15 mouse cellular contexts compared by ENCODE assay signal in the genomic region with DNA sequence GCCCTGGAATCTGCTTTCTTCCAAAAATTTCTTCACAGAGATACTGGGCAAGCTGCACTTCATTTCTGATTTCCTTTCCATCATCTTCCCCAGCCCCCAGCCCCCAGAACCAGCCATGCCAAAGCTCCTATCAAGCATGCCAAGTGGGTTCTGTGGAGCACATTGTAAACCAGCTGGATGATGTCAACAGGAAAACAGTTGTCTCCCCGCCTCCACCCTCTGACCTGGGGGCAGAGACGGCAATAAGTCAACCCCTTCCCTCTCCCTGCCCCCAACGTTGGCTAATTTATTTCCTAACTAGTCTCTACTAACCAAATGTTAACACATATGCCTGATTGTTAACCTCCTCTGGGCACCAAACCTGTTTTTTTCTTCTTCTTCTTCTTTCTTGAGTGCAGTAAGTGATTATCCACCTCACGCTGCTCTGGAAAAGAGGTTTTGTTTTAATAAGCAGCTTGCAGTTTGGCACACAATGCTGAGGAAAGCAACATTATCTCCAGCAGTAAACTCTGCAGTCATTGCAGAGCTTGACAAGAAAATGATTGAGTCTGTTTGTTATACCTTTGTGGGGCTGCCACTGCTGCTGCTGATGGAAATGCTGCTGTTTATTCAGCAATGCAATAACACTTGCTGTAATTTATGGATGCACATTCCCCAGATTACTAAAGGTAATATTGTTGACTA.
DNase-seq lines count a peak whose midpoint lies in the region; ATAC-seq and TF ChIP-seq lines count a peak whose summit lies in the region.
"Had no signal": no experiment of that assay in that cellular context is flagged by ENCODE, and none has a peak within 500 bp of the region (broad histone marks: within the 10 kb centered on the region; RNA-seq: fewer than 3 reads in every experiment).

No protein-coding gene starts in this region.

- peaks cover 12% of the 10 kb centered on the region for H3K4me1 ChIP-seq in forebrain, embryonic 16.5 days (replicated peaks; ENCODE audit: control insufficient read depth, insufficient read depth, low read length)
- H3K4me1 ChIP-seq in forebrain, embryonic 12.5 days = peaks cover 15% of the 10 kb centered on the region
- peaks cover 3% of the 10 kb centered on the region; the same call in 1 of the 2 replicates for H3K4me1 ChIP-seq in liver, postnatal 0 days (ENCODE audit: insufficient read depth)

- TF ChIP-seq EP300 in liver, postnatal 0 days (IDR thresholded peaks at IDR 0.05; ENCODE audit: low read depth) = no peak

- no peak overlapping the region for H3K9ac ChIP-seq in forebrain, embryonic 16.5 days (replicated peaks; ENCODE audit: low read depth, low read length)
- H3K9ac ChIP-seq in forebrain, embryonic 12.5 days = no peak overlapping the region
- no peak overlapping the region for H3K9ac ChIP-seq in liver, postnatal 0 days (replicated peaks)
- H3K9ac ChIP-seq: embryonic facial prominence, embryonic 12.5 days; forebrain, embryonic 13.5 days had no signal

- H3K27me3 ChIP-seq in forebrain, embryonic 16.5 days (replicated peaks; ENCODE audit: control insufficient read depth, insufficient read depth, low read length) = peaks cover 4% of the 10 kb centered on the region
- H3K27me3 ChIP-seq in forebrain, embryonic 12.5 days = peaks cover 66% of the 10 kb centered on the region
- no peaks in the 10 kb centered on the region for H3K27me3 ChIP-seq in liver, postnatal 0 days (ENCODE audit: insufficient read depth, low read length)
- H3K27me3 ChIP-seq: embryonic facial prominence, embryonic 12.5 days had no signal

- no peak overlapping the region for H3K4me3 ChIP-seq in forebrain, embryonic 16.5 days (replicated peaks; ENCODE audit: low read length)
- H3K4me3 ChIP-seq in forebrain, embryonic 12.5 days (replicated peaks) = no peak overlapping the region
- no peak overlapping the region for H3K4me3 ChIP-seq in liver, postnatal 0 days (ENCODE audit: low read depth, low read length)
- H3K4me3 ChIP-seq: embryonic facial prominence, embryonic 12.5 days; forebrain, embryonic 13.5 days; gastrocnemius, adult 2 months; heart, embryonic 10.5 days had no signal

- no peaks in the 10 kb centered on the region for H3K9me3 ChIP-seq in forebrain, embryonic 16.5 days (ENCODE audit: control insufficient read depth, low read length)
- H3K9me3 ChIP-seq in forebrain, embryonic 12.5 days = no peaks in the 10 kb centered on the region
- H3K9me3 ChIP-seq in liver, postnatal 0 days (ENCODE audit: low read length) = no peaks in the 10 kb centered on the region
- H3K9me3 ChIP-seq: embryonic facial prominence, embryonic 12.5 days; forebrain, embryonic 13.5 days; heart, embryonic 10.5 days had no signal

- WGBS in forebrain, embryonic 16.5 days = 15% methylated on average over 4 of the region's 4 CpGs
- WGBS in forebrain, embryonic 12.5 days = 25% methylated on average over 4 of the region's 4 CpGs
- WGBS in liver, postnatal 0 days (ENCODE audit: insufficient replicate concordance) = 46% methylated on average over 4 of the region's 4 CpGs

- H3K4me2 ChIP-seq in forebrain, embryonic 16.5 days (ENCODE audit: low read length) = no peak overlapping the region
- no peak overlapping the region for H3K4me2 ChIP-seq in forebrain, embryonic 12.5 days
- no peak overlapping the region for H3K4me2 ChIP-seq in liver, postnatal 0 days (ENCODE audit: low read depth, low read length)
- H3K4me2 ChIP-seq: embryonic facial prominence, embryonic 12.5 days; forebrain, embryonic 13.5 days had no signal

- no peak for TF ChIP-seq CTCF in liver, postnatal 0 days (IDR thresholded peaks at IDR 0.05; ENCODE audit: low read depth)

- H3K27ac ChIP-seq in forebrain, embryonic 16.5 days (ENCODE audit: low read length) = peak overlapping the region; percentile 19; the same call in 1 of the 2 replicates
- H3K27ac ChIP-seq in forebrain, embryonic 12.5 days = no peak overlapping the region
- no peak overlapping the region for H3K27ac ChIP-seq in liver, postnatal 0 days (ENCODE audit: low read depth)
- H3K27ac ChIP-seq: embryonic facial prominence, embryonic 12.5 days; forebrain, embryonic 13.5 days; gastrocnemius, adult 2 months; heart, embryonic 10.5 days had no signal

- DNase-seq in embryo, embryonic 10 days (ENCODE audit: low spot score) = peak; percentile 62
- DNase-seq in kidney, postnatal 10 days = peak; percentile 51
- DNase-seq in lung, postnatal 36 days = peak; percentile 39
- DNase-seq in liver, postnatal 0 days = no peak
- no peak for DNase-seq in cerebellum, adult 11 months
- DNase-seq in spleen, postnatal 36 days (ENCODE audit: low spot score in 2 of 2) = no peak
- DNase-seq: adrenal gland, postnatal 25 days; cerebellum, adult 9-10 months; gastrocnemius, adult 2 months; heart, postnatal 36 days had no signal

- ATAC-seq in forebrain, embryonic 16.5 days = no peak
- no peak for ATAC-seq in forebrain, embryonic 12.5 days (ENCODE audit: low FRiP score)
- no peak for ATAC-seq in liver, postnatal 0 days
- ATAC-seq: forebrain, embryonic 13.5 days had no signal

- H3K36me3 ChIP-seq in forebrain, embryonic 16.5 days (ENCODE audit: control insufficient read depth, insufficient read depth) = no peaks in the 10 kb centered on the region
- no peaks in the 10 kb centered on the region for H3K36me3 ChIP-seq in forebrain, embryonic 12.5 days (replicated peaks)
- no peaks in the 10 kb centered on the region for H3K36me3 ChIP-seq in liver, postnatal 0 days (replicated peaks; ENCODE audit: insufficient read depth, low read length)
- H3K36me3 ChIP-seq: embryonic facial prominence, embryonic 12.5 days; heart, embryonic 10.5 days had no signal

Comparison
In these comparisons a context has a peak if more than half of its experiments do, and no peak if none do; other contexts are left out.
1. DNase-seq: peak in embryo, embryonic 10 days (single experiment), kidney, postnatal 10 days (single experiment) and lung, postnatal 36 days (single experiment); none in liver, postnatal 0 days (single experiment), cerebellum, adult 11 months (single experiment) and spleen, postnatal 36 days (0 of 2).